Mouse (Mus musculus): ENCODE results near the gene U2af2.

DNA sequence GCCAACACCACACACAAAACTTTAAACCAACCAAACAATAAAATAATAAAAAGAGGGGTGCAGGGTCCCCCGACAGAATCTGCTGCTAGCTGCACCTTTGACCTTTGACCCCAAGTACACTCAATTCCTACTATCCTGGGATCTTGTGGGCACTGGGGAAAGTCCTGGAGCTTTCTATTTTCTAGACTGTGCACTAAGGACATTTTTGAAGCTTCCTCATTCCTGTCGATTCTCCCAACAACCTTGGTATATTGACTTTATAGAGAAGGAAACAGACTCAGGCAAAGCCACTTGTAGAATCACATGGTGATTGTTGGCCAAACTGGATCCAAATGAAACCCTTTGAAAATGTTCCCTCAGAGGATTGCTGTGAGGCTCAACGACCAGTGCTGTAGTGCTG lies 45.9 kb upstream of the U2af2 start:
- no peak for TF ChIP-seq USF1 (IDR thresholded peaks at IDR 0.05; ENCODE audit: low read depth)
- TF ChIP-seq MAX (IDR thresholded peaks at IDR 0.05; ENCODE audit: low read depth): no peak
- no peak for TF ChIP-seq MYOD1 (IDR thresholded peaks at IDR 0.05; ENCODE audit: control insufficient read depth in 1 of 3, insufficient read length in 2 of 3, low read depth in 2 of 3)
- no peak for TF ChIP-seq POLR2A (IDR thresholded peaks at IDR 0.05; ENCODE audit: insufficient read length, low read depth)
- no peak for TF ChIP-seq E2F4 (IDR thresholded peaks at IDR 0.05; ENCODE audit: insufficient read depth)
- TF ChIP-seq CEBPB (IDR thresholded peaks at IDR 0.05; ENCODE audit: insufficient read depth, poor library complexity, severe bottlenecking): no peak
